In genomic region chr14:45083540-45083939, GRCm38 (mm10) we compare ENCODE assay signal across 23 mouse cellular contexts.
A peak's percentile ranks its signal among the peaks of the same experiment; 100 is the strongest.
DNase-seq lines count a peak whose midpoint lies in the region; ATAC-seq and TF ChIP-seq lines count a peak whose summit lies in the region.
"Had no signal": no experiment of that assay in that cellular context is flagged by ENCODE, and none has a peak within 500 bp of the region (broad histone marks: within the 10 kb centered on the region; RNA-seq: fewer than 3 reads in every experiment).

No protein-coding gene starts in this region.

- 54% methylated on average over 4 of the region's 4 CpGs for WGBS in forebrain, embryonic 15.5 days
- WGBS in forebrain, embryonic 13.5 days, result 55% methylated on average over 4 of the region's 4 CpGs
- 29% methylated on average over 4 of the region's 4 CpGs for WGBS in kidney, embryonic 15.5 days
- WGBS in kidney, adult 2 months, result 31% methylated on average over 4 of the region's 4 CpGs
- 53% methylated on average over 4 of the region's 4 CpGs for WGBS in midbrain, embryonic 15.5 days
- WGBS in midbrain, embryonic 10.5 days, result 64% methylated on average over 4 of the region's 4 CpGs
- WGBS in liver, embryonic 11.5 days, result 68% methylated on average over 4 of the region's 4 CpGs

- no peaks in the 10 kb centered on the region for H3K9me3 ChIP-seq in forebrain, embryonic 15.5 days
- H3K9me3 ChIP-seq in forebrain, embryonic 13.5 days (replicated peaks), result no peaks in the 10 kb centered on the region
- H3K9me3 ChIP-seq in kidney, embryonic 15.5 days (replicated peaks), result no peaks in the 10 kb centered on the region
- no peaks in the 10 kb centered on the region for H3K9me3 ChIP-seq in midbrain, embryonic 15.5 days
- no peaks in the 10 kb centered on the region for H3K9me3 ChIP-seq in midbrain, embryonic 10.5 days (replicated peaks)
- H3K9me3 ChIP-seq in liver, embryonic 11.5 days (ENCODE audit: control insufficient read depth, low read length), result no peaks in the 10 kb centered on the region
- H3K9me3 ChIP-seq: G1E; limb, embryonic 10.5 days; liver, embryonic 12.5 days; neural tube, embryonic 12.5 days; stomach, embryonic 15.5 days had no signal

- no peaks in the 10 kb centered on the region for H3K36me3 ChIP-seq in forebrain, embryonic 15.5 days
- H3K36me3 ChIP-seq in forebrain, embryonic 13.5 days (ENCODE audit: poor library complexity, severe bottlenecking), result no peaks in the 10 kb centered on the region
- H3K36me3 ChIP-seq in kidney, embryonic 15.5 days, result no peaks in the 10 kb centered on the region
- H3K36me3 ChIP-seq in kidney, adult 2 months (ENCODE audit: control insufficient read depth, insufficient read depth, low read length), result no peaks in the 10 kb centered on the region
- no peaks in the 10 kb centered on the region for H3K36me3 ChIP-seq in midbrain, embryonic 15.5 days (replicated peaks)
- no peaks in the 10 kb centered on the region for H3K36me3 ChIP-seq in midbrain, embryonic 10.5 days
- H3K36me3 ChIP-seq in liver, embryonic 11.5 days (ENCODE audit: control insufficient read depth, insufficient read depth, low read length), result no peaks in the 10 kb centered on the region
- H3K36me3 ChIP-seq: G1E; limb, embryonic 10.5 days; liver, embryonic 12.5 days; neural tube, embryonic 12.5 days; stomach, embryonic 15.5 days had no signal

- no peak overlapping the region for H3K4me2 ChIP-seq in forebrain, embryonic 15.5 days (replicated peaks)
- no peak overlapping the region for H3K4me2 ChIP-seq in forebrain, embryonic 13.5 days
- no peak overlapping the region for H3K4me2 ChIP-seq in kidney, embryonic 15.5 days
- H3K4me2 ChIP-seq in midbrain, embryonic 15.5 days, result no peak overlapping the region
- H3K4me2 ChIP-seq in liver, embryonic 11.5 days, result no peak overlapping the region
- H3K4me2 ChIP-seq: heart, embryonic 11.5 days; liver, embryonic 12.5 days; neural tube, embryonic 12.5 days; stomach, embryonic 15.5 days had no signal

- no peak overlapping the region for H3K4me3 ChIP-seq in forebrain, embryonic 15.5 days
- H3K4me3 ChIP-seq in forebrain, embryonic 13.5 days, result no peak overlapping the region
- no peak overlapping the region for H3K4me3 ChIP-seq in kidney, embryonic 15.5 days (replicated peaks)
- H3K4me3 ChIP-seq in kidney, adult 2 months (ENCODE audit: insufficient read depth, low read depth, low read length), result no peak overlapping the region
- no peak overlapping the region for H3K4me3 ChIP-seq in midbrain, embryonic 15.5 days
- no peak overlapping the region for H3K4me3 ChIP-seq in midbrain, embryonic 10.5 days
- H3K4me3 ChIP-seq in liver, embryonic 11.5 days (ENCODE audit: low read depth, low read length), result no peak overlapping the region
- H3K4me3 ChIP-seq: erythroblast, embryonic 14.5 days; limb, embryonic 10.5 days; liver, embryonic 12.5 days; neural tube, embryonic 12.5 days; stomach, embryonic 15.5 days had no signal

- H3K9ac ChIP-seq in forebrain, embryonic 15.5 days (replicated peaks), result no peak overlapping the region
- H3K9ac ChIP-seq in forebrain, embryonic 13.5 days, result no peak overlapping the region
- no peak overlapping the region for H3K9ac ChIP-seq in kidney, embryonic 15.5 days
- H3K9ac ChIP-seq in midbrain, embryonic 15.5 days, result no peak overlapping the region
- no peak overlapping the region for H3K9ac ChIP-seq in liver, embryonic 11.5 days (ENCODE audit: low read depth, low read length)
- H3K9ac ChIP-seq: liver, embryonic 12.5 days; neural tube, embryonic 12.5 days; stomach, embryonic 15.5 days had no signal

- H3K4me1 ChIP-seq in forebrain, embryonic 15.5 days, result no peaks in the 10 kb centered on the region
- H3K4me1 ChIP-seq in forebrain, embryonic 13.5 days, result no peaks in the 10 kb centered on the region
- H3K4me1 ChIP-seq in kidney, embryonic 15.5 days, result peaks cover 7% of the 10 kb centered on the region
- H3K4me1 ChIP-seq in kidney, adult 2 months (ENCODE audit: control insufficient read depth, insufficient read depth, low read length), result no peaks in the 10 kb centered on the region
- H3K4me1 ChIP-seq in midbrain, embryonic 15.5 days, result no peaks in the 10 kb centered on the region
- H3K4me1 ChIP-seq in midbrain, embryonic 10.5 days, result no peaks in the 10 kb centered on the region
- H3K4me1 ChIP-seq in liver, embryonic 11.5 days (replicated peaks; ENCODE audit: control insufficient read depth, insufficient read depth, low read length), result no peaks in the 10 kb centered on the region
- H3K4me1 ChIP-seq: liver, embryonic 12.5 days; neural tube, embryonic 12.5 days; stomach, embryonic 15.5 days had no signal

- ATAC-seq in forebrain, embryonic 15.5 days (replicated peaks), result peak; percentile 41; the same call in 1 of the 2 replicates
- no peak for ATAC-seq in forebrain, embryonic 13.5 days
- 0 out of 2 replicates have a peak, but pooled peaks have one; percentile 36 for ATAC-seq in kidney, embryonic 15.5 days (replicated peaks; ENCODE audit: low FRiP score)
- peak; percentile 37; the same call in 1 of the 2 replicates for ATAC-seq in midbrain, embryonic 15.5 days (replicated peaks)
- ATAC-seq in liver, embryonic 11.5 days (replicated peaks; ENCODE audit: low FRiP score), result no peak
- ATAC-seq: inflammation-experienced regulatory T-cells, adult 6 months; liver, embryonic 12.5 days had no signal

- no peak overlapping the region for H3K27ac ChIP-seq in forebrain, embryonic 15.5 days (replicated peaks)
- H3K27ac ChIP-seq in forebrain, embryonic 13.5 days, result no peak overlapping the region
- no peak overlapping the region for H3K27ac ChIP-seq in kidney, embryonic 15.5 days
- no peak overlapping the region for H3K27ac ChIP-seq in kidney, adult 2 months (ENCODE audit: insufficient read depth, low read depth, low read length)
- no peak overlapping the region for H3K27ac ChIP-seq in midbrain, embryonic 15.5 days
- no peak overlapping the region for H3K27ac ChIP-seq in midbrain, embryonic 10.5 days (replicated peaks)
- H3K27ac ChIP-seq in liver, embryonic 11.5 days (ENCODE audit: low read depth, low read length), result no peak overlapping the region
- H3K27ac ChIP-seq: limb, embryonic 10.5 days; liver, embryonic 12.5 days; neural tube, embryonic 12.5 days; stomach, embryonic 15.5 days had no signal

- no peak for TF ChIP-seq CTCF in kidney, adult 2 months (conservative IDR thresholded peaks at IDR 0.05; ENCODE audit: insufficient read depth, insufficient read length, low read depth, low read length)
- no peak for TF ChIP-seq CTCF in brain, embryonic 14.5 days (IDR thresholded peaks at IDR 0.05; ENCODE audit: borderline replicate concordance, extremely low read depth, insufficient read depth, insufficient read length)

- no peak for TF ChIP-seq POLR2A in kidney, adult 2 months (IDR thresholded peaks at IDR 0.05; ENCODE audit: low read depth, low read length)
- TF ChIP-seq POLR2A in brain, embryonic 14.5 days (IDR thresholded peaks at IDR 0.05; ENCODE audit: borderline replicate concordance, extremely low read depth, insufficient read depth, insufficient read length, poor library complexity, severe bottlenecking), result no peak

- no peak for DNase-seq in kidney, adult 2 months
- no peak for DNase-seq in midbrain, embryonic 10.5 days (ENCODE audit: low spot score)
- DNase-seq in brain, embryonic 14.5 days (ENCODE audit: low read depth), result peak; percentile 20
- no peak for DNase-seq in liver, embryonic 11.5 days (ENCODE audit: low spot score)
- DNase-seq: cerebellum, adult 8-10 months; heart, postnatal 10 days; kidney, adult 8-10 months; kidney, postnatal 25 days; lung, adult 2 months; lung, postnatal 4 days; thymus, adult 2 months had no signal

- H3K27me3 ChIP-seq in forebrain, embryonic 15.5 days, result no peaks in the 10 kb centered on the region
- no peaks in the 10 kb centered on the region for H3K27me3 ChIP-seq in forebrain, embryonic 13.5 days
- H3K27me3 ChIP-seq in kidney, embryonic 15.5 days, result no peaks in the 10 kb centered on the region
- H3K27me3 ChIP-seq in kidney, adult 2 months (replicated peaks; ENCODE audit: control insufficient read depth, insufficient read depth, low read length), result no peaks in the 10 kb centered on the region
- no peaks in the 10 kb centered on the region for H3K27me3 ChIP-seq in midbrain, embryonic 15.5 days (replicated peaks)
- no peaks in the 10 kb centered on the region for H3K27me3 ChIP-seq in midbrain, embryonic 10.5 days (ENCODE audit: low read depth, poor library complexity, severe bottlenecking)
- no peaks in the 10 kb centered on the region for H3K27me3 ChIP-seq in liver, embryonic 11.5 days (replicated peaks; ENCODE audit: control insufficient read depth, insufficient read depth, low read length)
- H3K27me3 ChIP-seq: liver, embryonic 12.5 days; neural tube, embryonic 12.5 days; stomach, embryonic 15.5 days had no signal

Comparison
In these comparisons a context has a peak if more than half of its experiments do, and no peak if none do; other contexts are left out.
1. ATAC-seq: peak in forebrain, embryonic 15.5 days (single experiment), kidney, embryonic 15.5 days (single experiment) and midbrain, embryonic 15.5 days (single experiment); none in forebrain, embryonic 13.5 days (single experiment) and liver, embryonic 11.5 days (single experiment).